8 mouse cellular contexts compared by ENCODE assay signal in genomic region chr7:138919156-138919944, GRCm38 (mm10). TPM values are rescaled to one million over a fixed set of nuclear protein-coding genes. Genes with fewer than 3 reads are reported as not detected.
DNase-seq lines count a peak whose midpoint lies in the region; ATAC-seq and TF ChIP-seq lines count a peak whose summit lies in the region.

No protein-coding gene starts in this region.

- peak overlapping the region; percentile 14 for H3K27ac ChIP-seq in CH12.LX (ENCODE audit: insufficient read depth, low read depth)
- peak overlapping the region; percentile 92 for H3K27ac ChIP-seq in heart, embryonic 15.5 days

- no peak for TF ChIP-seq EP300 in CH12.LX (IDR thresholded peaks at IDR 0.05; ENCODE audit: low read length)

- 0 out of 2 replicates have a peak, but pooled peaks have one; percentile 42 for ATAC-seq in erythroblast, adult 5-6 weeks (replicated peaks; ENCODE audit: low FRiP score, poor library complexity, severe bottlenecking)
- peak; percentile 88 for ATAC-seq in heart, embryonic 15.5 days (replicated peaks; ENCODE audit: insufficient number of reproducible peaks, insufficient read depth, low FRiP score, low read depth)

- peak overlapping the region; percentile 24 to 32 (median 28) for H3K4me3 ChIP-seq in CH12.LX (replicated peaks in 1 of 3; ENCODE audit: low read depth in 2 of 3, low read length in 2 of 3, poor library complexity in 1 of 3)
- H3K4me3 ChIP-seq in heart, embryonic 15.5 days: peak overlapping the region; percentile 44

- no peak for TF ChIP-seq POLR2A in CH12.LX (IDR thresholded peaks at IDR 0.05; ENCODE audit: low read depth, low read length)

- H3K9me3 ChIP-seq in CH12.LX (replicated peaks; ENCODE audit: low read length): no peaks in the 10 kb centered on the region
- H3K9me3 ChIP-seq in heart, embryonic 15.5 days (replicated peaks): no peaks in the 10 kb centered on the region

- peaks cover 11% of the 10 kb centered on the region for H3K27me3 ChIP-seq in CH12.LX (replicated peaks)
- H3K27me3 ChIP-seq in heart, embryonic 15.5 days: no peaks in the 10 kb centered on the region

- TF ChIP-seq RAD21 in CH12.LX (IDR thresholded peaks at IDR 0.05; ENCODE audit: low read depth, low read length): no peak

- dilution Hi-C loops in CH12.LX (cut with MboI; ENCODE audit: extremely low pct_ligation_motif_present, extremely low pct_unique_long_range_greater_than_20kb, low sequenced_read_pairs): no loop called here

- TF ChIP-seq CTCF in CH12.LX (conservative IDR thresholded peaks at IDR 0.05 in 1 of 2, IDR thresholded peaks at IDR 0.05 in 1 of 2; ENCODE audit: low read depth in 2 of 2, low read length in 2 of 2): peak in 1 of 2 experiments; percentile 31; a peak in 2 of 4 replicates

- peaks cover 0 to 13% of the 10 kb centered on the region in 2 experiments; a peak in 2 of 4 replicates for H3K4me1 ChIP-seq in CH12.LX (ENCODE audit: control insufficient read depth in 1 of 2, insufficient read depth in 2 of 2)
- peaks cover 8% of the 10 kb centered on the region for H3K4me1 ChIP-seq in heart, embryonic 15.5 days (replicated peaks)

- WGBS in heart, embryonic 15.5 days: under 1% methylated on average over 26 of the region's 26 CpGs

- peak overlapping the region; percentile 12; the same call in 1 of the 2 replicates for H3K9ac ChIP-seq in CH12.LX (ENCODE audit: insufficient read depth, low read depth)
- peak overlapping the region; percentile 32 for H3K9ac ChIP-seq in heart, embryonic 15.5 days

- peak overlapping the region; percentile 17 for H3K4me2 ChIP-seq in CH12.LX (ENCODE audit: insufficient read depth, low read depth, poor library complexity, severe bottlenecking)
- H3K4me2 ChIP-seq in heart, embryonic 15.5 days: peak overlapping the region; percentile 67

- H3K36me3 ChIP-seq in CH12.LX (replicated peaks in 1 of 2; ENCODE audit: control insufficient read depth in 1 of 2, insufficient read depth in 1 of 2, low read length in 1 of 2): no peaks in the 10 kb centered on the region
- no peaks in the 10 kb centered on the region for H3K36me3 ChIP-seq in heart, embryonic 15.5 days

- H3K79me2 ChIP-seq in CH12.LX (replicated peaks; ENCODE audit: control insufficient read depth, extremely low read depth, insufficient read depth, poor library complexity, severe bottlenecking): no peaks in the 10 kb centered on the region

- in situ Hi-C loops in CH12.LX (cut with MboI; ENCODE audit: low pct_ligation_motif_present, low pct_unique_long_range_greater_than_20kb, low sequenced_read_pairs): no loop called here

- DNase-seq in CH12.LX (ENCODE audit: extremely low read depth) (peak; percentile 26), adipocyte (ENCODE audit: low spot score) (peak; percentile 97)
- DNase-seq in kidney, postnatal 10 days: peak; percentile 80
- peak; percentile 86 to 91 for DNase-seq in lung, postnatal 4 days
- peak; percentile 44 for DNase-seq in retina, embryonic 14.5 days (ENCODE audit: low spot score)
- DNase-seq in layer of hippocampus, postnatal 25 days (ENCODE audit: extremely low spot score in 1 of 2, low spot score in 1 of 2): no peak

TF ChIP-seq in CH12.LX, 34 proteins besides CTCF, POLR2A, EP300 and RAD21:
- TF ChIP-seq KAT2A (IDR thresholded peaks at IDR 0.05; ENCODE audit: insufficient replicate concordance, low read length) (no peak), UBTF (IDR thresholded peaks at IDR 0.05; ENCODE audit: low read depth, low read length) (peak; percentile 98), TCF12 (IDR thresholded peaks at IDR 0.05; ENCODE audit: low read depth, low read length) (no peak), POLR2AphosphoS2 (IDR thresholded peaks at IDR 0.05; ENCODE audit: low read depth, low read length) (no peak), MXI1 (IDR thresholded peaks at IDR 0.05; ENCODE audit: low read depth, low read length) (no peak), BHLHE40 (IDR thresholded peaks at IDR 0.05; ENCODE audit: low read depth, low read length) (peak; percentile 87), TBP (conservative IDR thresholded peaks at IDR 0.05; ENCODE audit: low read depth, low read length) (peak; percentile 96), MYC (IDR thresholded peaks at IDR 0.05; ENCODE audit: low read depth, low read length) (no peak), ELF1 (IDR thresholded peaks at IDR 0.05; ENCODE audit: low read depth, low read length) (peak; percentile 49; the same call in 1 of the 2 replicates), MEF2A (IDR thresholded peaks at IDR 0.05; ENCODE audit: borderline replicate concordance, low read depth, low read length) (peak; percentile 61), MAX (IDR thresholded peaks at IDR 0.05; ENCODE audit: low read length) (no peak)

RNA-seq across cellular contexts. Expression of gene Bnip3, which starts 10.0 kb away (rescaled TPM):
- total RNA-seq in CH12.LX (2012; rRNA removed) (27.0 and 102 TPM in 2 replicates), CH12.LX (2014; rRNA removed) (176 and 294 TPM in 2 replicates)
- polyA plus RNA-seq in CH12.LX (2012; ENCODE audit: insufficient read length, low read depth): 15.7 and 20.8 TPM in 2 replicates
- total RNA-seq in erythroblast, adult 5-6 weeks (2015; ENCODE audit: low replicate concordance): 3.1 and 7.1 TPM in 2 replicates
- 5.7 and 12.5 TPM in 2 replicates for total RNA-seq in erythroblast, adult 5-6 weeks (2017; ENCODE audit: low replicate concordance)
- 187 and 248 TPM in 2 replicates for polyA plus RNA-seq in heart, embryonic 15.5 days (2015; fragmentation: Nextera tagmentation; extraction: Ambion mirVana)
- 100 to 1,000 TPM; 110 to 115 TPM for total RNA-seq in layer of hippocampus, postnatal 25 days (2021)

RNA-seq across cellular contexts. Expression of gene Jakmip3, which starts 21.2 kb away (rescaled TPM):
- total RNA-seq in CH12.LX (2012; rRNA removed) (not detected in 2 replicates), CH12.LX (2014; rRNA removed) (not detected in 2 replicates)
- polyA plus RNA-seq in CH12.LX (2012; ENCODE audit: insufficient read length, low read depth): not detected in 2 replicates
- not detected in 2 replicates for total RNA-seq in erythroblast, adult 5-6 weeks (2015; ENCODE audit: low replicate concordance)
- total RNA-seq in erythroblast, adult 5-6 weeks (2017; ENCODE audit: low replicate concordance): not detected in 2 replicates
- polyA plus RNA-seq in heart, embryonic 15.5 days (2015; fragmentation: Nextera tagmentation; extraction: Ambion mirVana): 0.06 TPM in 1 of 2 replicates, not detected in the other
- 10 to 100 TPM; 46.4 to 57.3 TPM for total RNA-seq in layer of hippocampus, postnatal 25 days (2021)

Comparison
In these comparisons a context has a peak if more than half of its experiments do, and no peak if none do; other contexts are left out.
1. DNase-seq: peak in CH12.LX (single experiment), adipocyte (single experiment), kidney, postnatal 10 days (single experiment), lung, postnatal 4 days (2 of 2) and retina, embryonic 14.5 days (single experiment); none in layer of hippocampus, postnatal 25 days (0 of 2).
2. RNA of gene Jakmip3, which starts 21.2 kb away (total RNA-seq): 46.4 to 57.3 TPM in layer of hippocampus, postnatal 25 days; not detected in CH12.LX and not detected in erythroblast, adult 5-6 weeks; every median in the first group is over 10 times any median in the second.